Mouse (Mus musculus): ENCODE data around the gene Zkscan8. TPM values are rescaled to one million over a fixed set of nuclear protein-coding genes. Genes with fewer than 3 reads are reported as not detected.

The Zkscan8 gene
- polyA plus RNA-seq (2012; rRNA removed) = 6.1 and 13.8 TPM in 2 replicates

GRCm38 (mm10) chr13:21530781-21531201, at the start of gene Zkscan8:
TSS of gene Zkscan8 (minus strand) at chr13:21531120.

GRCm38 (mm10) chr13:21559793-21560192, 28.9 kb upstream of the Zkscan8 start, which contains the start of gene Olfr1535:
TSS of gene Olfr1535 (minus strand) at chr13:21559893.

GRCm38 (mm10) chr13:21542708-21543107, 11.8 kb upstream of the Zkscan8 start, which contains the start of gene Olfr1366:
TSS of gene Olfr1366 (minus strand) at chr13:21542808.

GRCm38 (mm10) chr13:21501182-21501581, 29.7 kb downstream of the Zkscan8 start, which contains the start of gene Gm11273:
TSS of gene Gm11273 (minus strand) at chr13:21501418.

GRCm38 (mm10) chr13:21495080-21495479, 35.8 kb downstream of the Zkscan8 start, which contains the start of gene AK157302:
TSS of gene AK157302 (plus strand) at chr13:21495223.

GRCm38 (mm10) chr13:21478759-21479670, 51.9 kb downstream of the Zkscan8 start, which contains the start of the genes Zkscan4 and Gm10065:
TSS of gene Zkscan4 (plus strand) at chr13:21478907.
TSS of gene Gm10065 (minus strand) at chr13:21479441.

GRCm38 (mm10) chr13:21468061-21469019, 62.6 kb downstream of the Zkscan8 start, which contains the start of gene Nkapl:
TSS of gene Nkapl (minus strand) at chr13:21468509.

Other genes starting within 250 kb of the Zkscan8 start
- gene Gpx5, start 238.4 kb downstream of the Zkscan8 start, polyA plus RNA-seq (2012; rRNA removed) = 0.04 TPM in 1 of 2 replicates, not detected in the other
- gene Gpx6, start 219.0 kb downstream of the Zkscan8 start, polyA plus RNA-seq (2012; rRNA removed) = 0.10 TPM in 1 of 2 replicates, not detected in the other
- gene Olfr1367, start 184.2 kb downstream of the Zkscan8 start, polyA plus RNA-seq (2012; rRNA removed) = not detected in 2 replicates
- gene Zscan12, start 168.3 kb downstream of the Zkscan8 start, polyA plus RNA-seq (2012; rRNA removed) = 15.4 and 15.5 TPM in 2 replicates
- gene Zkscan3, start 128.4 kb downstream of the Zkscan8 start, polyA plus RNA-seq (2012; rRNA removed) = 71.5 and 99.4 TPM in 2 replicates
- 5.8 and 6.0 TPM in 2 replicates for gene Pgbd1, start 90.1 kb downstream of the Zkscan8 start, polyA plus RNA-seq (2012; rRNA removed)
- 21.4 and 41.4 TPM in 2 replicates for gene Zscan26, start 77.4 kb downstream of the Zkscan8 start, polyA plus RNA-seq (2012; rRNA removed)
- gene Nkapl, start 62.6 kb downstream of the Zkscan8 start, polyA plus RNA-seq (2012; rRNA removed) = 1.1 and 1.3 TPM in 2 replicates
- 2.7 and 3.2 TPM in 2 replicates for gene Zkscan4, start 52.2 kb downstream of the Zkscan8 start, polyA plus RNA-seq (2012; rRNA removed)
- not detected in 2 replicates for gene Gm10065, start 51.7 kb downstream of the Zkscan8 start, polyA plus RNA-seq (2012; rRNA removed)
- 0.16 and 0.34 TPM in 2 replicates for gene AK157302, start 35.9 kb downstream of the Zkscan8 start, polyA plus RNA-seq (2012; rRNA removed)
- 2.2 and 4.0 TPM in 2 replicates for gene Gm11273, start 29.7 kb downstream of the Zkscan8 start, polyA plus RNA-seq (2012; rRNA removed)
- not detected in 2 replicates for gene Olfr1366, start 11.7 kb upstream of the Zkscan8 start, polyA plus RNA-seq (2012; rRNA removed)
- not detected in 2 replicates for gene Olfr1535, start 28.8 kb upstream of the Zkscan8 start, polyA plus RNA-seq (2012; rRNA removed)
- not detected in 2 replicates for gene Olfr1364, start 50.6 kb upstream of the Zkscan8 start, polyA plus RNA-seq (2012; rRNA removed)
- not detected in 2 replicates for gene Olfr1362, start 82.9 kb upstream of the Zkscan8 start, polyA plus RNA-seq (2012; rRNA removed)
- gene Olfr11, start 111.4 kb upstream of the Zkscan8 start, polyA plus RNA-seq (2012; rRNA removed) = 0.01 TPM in 1 of 2 replicates, not detected in the other
- gene Olfr1361, start 132.3 kb upstream of the Zkscan8 start, polyA plus RNA-seq (2012; rRNA removed) = not detected in 2 replicates
- gene Olfr1360, start 146.3 kb upstream of the Zkscan8 start, polyA plus RNA-seq (2012; rRNA removed) = not detected in 2 replicates
- gene Olfr1359, start 167.0 kb upstream of the Zkscan8 start, polyA plus RNA-seq (2012; rRNA removed) = not detected in 2 replicates
- 18.0 and 18.2 TPM in 2 replicates for gene Hist1h2bl, start 185.0 kb upstream of the Zkscan8 start, polyA plus RNA-seq (2012; rRNA removed)
- 15.1 and 39.4 TPM in 2 replicates for gene Hist1h2ai, start 185.3 kb upstream of the Zkscan8 start, polyA plus RNA-seq (2012; rRNA removed)
- 39.3 and 62.8 TPM in 2 replicates for gene Hist1h3h, start 186.5 kb upstream of the Zkscan8 start, polyA plus RNA-seq (2012; rRNA removed)
- 9.2 and 22.6 TPM in 2 replicates for gene Hist1h2bm, start 190.9 kb upstream of the Zkscan8 start, polyA plus RNA-seq (2012; rRNA removed)
- 11.9 and 16.4 TPM in 2 replicates for gene Hist1h4j, start 203.9 kb upstream of the Zkscan8 start, polyA plus RNA-seq (2012; rRNA removed)
- gene Hist1h4k, start 219.4 kb upstream of the Zkscan8 start, polyA plus RNA-seq (2012; rRNA removed) = 29.0 and 72.0 TPM in 2 replicates
- 32.6 and 49.5 TPM in 2 replicates for gene Hist1h2ak, start 222.7 kb upstream of the Zkscan8 start, polyA plus RNA-seq (2012; rRNA removed)
- 14.7 and 18.0 TPM in 2 replicates for gene Hist1h2bn, start 223.0 kb upstream of the Zkscan8 start, polyA plus RNA-seq (2012; rRNA removed)
- gene Hist1h1b, start 249.5 kb upstream of the Zkscan8 start, polyA plus RNA-seq (2012; rRNA removed) = 8.9 and 15.5 TPM in 2 replicates

Measured in central nervous system, embryonic 11.5 days (tissue).